Mouse (Mus musculus): ENCODE measurements around the gene Npw.

- TF ChIP-seq CTCF (IDR thresholded peaks at IDR 0.05; ENCODE audit: extremely low read depth, insufficient read depth, low read length) (no peak), POLR2A (IDR thresholded peaks at IDR 0.05; ENCODE audit: extremely low read depth, insufficient read depth, low read length) (0 out of 2 replicates have a peak, but pooled peaks have one; percentile 31)
Measured at GRCm38 (mm10) chr17:24632813-24633449, 25.3 kb downstream of the Npw start.

Data from cortical plate, adult 2 months (tissue).